Mouse (Mus musculus) lung, adult 2 months (tissue): Measurements from ENCODE around the gene Gnb1l.

Source experiments
- CTCF ChIP-seq: fragments of 200-500 bp; IDR thresholded peaks from 2 replicates; pipeline ENCODE4 v1.5.1; 2011; ENCODE audit warnings: mild to moderate bottlenecking, low read length, control low read depth; ENCODE audit not compliant: insufficient read depth
- POLR2A ChIP-seq: fragments of 200-500 bp; IDR thresholded peaks from 2 replicates; pipeline ENCODE4 v1.6.1; 2011; ENCODE audit warnings: low read depth, mild to moderate bottlenecking, control low read depth, low read length, borderline replicate concordance; ENCODE audit errors: extremely low read depth

- TF ChIP-seq CTCF, result no peak
- no peak for TF ChIP-seq POLR2A
Measured at GRCm38 (mm10) chr16:18498996-18499395, 483 bp downstream of the Gnb1l start.
